Mouse (Mus musculus) megakaryocyte-erythroid progenitor cell, adult 5-6 weeks (primary cell): ENCODE data around the gene Serpinf2. TPM values are rescaled to one million over a fixed set of nuclear protein-coding genes. Genes with fewer than 3 reads are reported as not detected.
A peak's percentile ranks its signal among the peaks of the same experiment; 100 is the strongest.
"Not testable (repeated sequence)": the region's sequence is repeated elsewhere in the genome, so short reads cannot be mapped to it uniquely, and the experiment has no call there.

ENCODE experiments used
- ATAC-seq: replicated peaks from 2 replicates; pipeline ENCODE4 v1.8.0; 2016; ENCODE audit warnings: mild to moderate bottlenecking, inconsistent platforms; ENCODE audit not compliant: severe bottlenecking, poor library complexity, low FRiP score, low TSS enrichment
- total RNA-seq, 2 experiments: library from RNA; stranded (forward) in 1 of 2; stranded (reverse) in 1 of 2; fragments of 200-1000, 215-1000 nt in 1 of 2; fragments of >200 nt in 1 of 2; fragmentation: Nextera tagmentation in 1 of 2; gene quantifications; 2 replicates each; pipeline ENCODE4 v1.2.3; 2014 to 2017

Serpinf2 gene
- total RNA-seq, 2 experiments from 2014 or later: not detected

DNA sequence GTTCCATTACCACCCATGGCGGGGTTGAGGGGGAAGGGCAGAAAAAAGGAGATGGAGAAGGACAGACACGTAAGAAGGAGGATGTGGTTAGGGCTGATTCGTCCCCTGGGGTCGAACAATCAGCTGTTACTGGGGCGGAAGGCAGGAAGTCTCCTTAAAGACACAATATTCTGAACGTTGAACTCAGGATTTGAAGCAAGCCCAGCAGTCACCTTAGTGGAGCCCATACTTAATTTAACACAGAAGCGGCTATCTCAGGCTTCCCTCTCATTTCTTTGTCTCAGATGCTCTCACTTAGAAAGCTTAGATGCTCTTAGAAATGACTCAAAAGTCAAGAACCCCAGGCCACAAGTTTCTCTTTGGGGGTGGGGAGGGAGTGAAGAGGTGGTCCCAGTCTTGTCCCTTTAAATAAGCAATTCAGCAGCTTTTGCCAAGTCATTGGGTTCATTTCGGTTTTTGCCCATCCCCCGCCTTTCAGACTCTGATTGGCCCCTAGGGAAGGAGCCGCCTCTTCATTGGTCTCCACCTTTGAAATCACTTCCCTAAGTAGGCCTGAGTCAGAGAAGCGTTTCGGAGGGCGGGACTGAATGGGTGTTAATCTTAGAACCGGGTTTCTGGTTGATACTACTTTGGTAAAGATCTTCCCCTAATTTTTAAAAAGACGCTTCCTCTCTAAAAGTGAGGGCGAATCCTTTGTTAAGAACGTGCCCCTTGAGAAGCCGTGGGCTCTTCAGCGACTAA is 20.9 kb upstream of the Serpinf2 start:
- ATAC-seq: peak; percentile 58

DNA sequence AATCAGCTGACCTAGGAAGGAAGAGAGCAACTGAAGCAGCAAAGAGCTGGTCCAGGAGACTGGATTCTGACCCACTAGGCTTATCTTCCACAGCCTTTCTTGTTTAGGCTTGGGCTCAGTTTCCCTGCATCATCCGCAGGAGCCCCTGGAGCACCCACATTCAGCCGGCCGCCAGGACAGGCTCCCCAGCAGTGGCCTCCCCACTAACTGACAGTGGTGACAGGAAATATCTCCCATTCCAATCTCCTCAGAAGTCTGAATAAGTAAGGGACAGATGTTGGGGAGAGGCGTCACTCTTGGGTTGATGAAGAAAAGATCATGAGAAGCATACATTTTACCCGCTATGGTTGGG is 20.3 kb upstream of the Serpinf2 start:
- no peak for ATAC-seq

DNA sequence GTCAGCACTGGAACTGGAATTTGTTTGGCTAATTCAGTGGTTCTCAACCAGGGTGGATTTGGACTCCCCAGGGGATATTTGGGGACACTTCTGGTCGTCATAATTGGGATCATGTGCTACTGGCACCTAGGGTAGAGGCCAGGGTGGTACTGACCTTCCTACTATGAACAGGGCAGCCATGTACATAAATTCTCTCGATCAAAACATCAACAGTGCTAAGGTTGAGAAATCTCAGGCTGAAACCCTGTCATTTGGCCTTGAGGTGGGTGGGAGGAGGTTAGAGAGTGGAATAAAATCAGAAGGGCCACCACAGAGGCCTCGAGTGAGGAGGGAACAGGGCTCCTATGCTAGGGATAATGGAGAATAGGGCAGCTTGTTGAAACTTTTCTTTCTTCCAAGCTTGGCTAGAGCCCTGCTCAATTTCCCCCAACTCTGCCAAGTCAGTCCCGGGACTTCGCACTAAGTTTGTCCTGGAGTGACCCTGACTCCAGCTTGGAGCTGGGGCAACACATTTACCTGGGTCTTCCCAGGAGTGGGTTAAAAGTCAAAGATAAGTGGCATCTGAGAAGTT is 19.8 kb upstream of the Serpinf2 start:
- ATAC-seq: no peak

DNA sequence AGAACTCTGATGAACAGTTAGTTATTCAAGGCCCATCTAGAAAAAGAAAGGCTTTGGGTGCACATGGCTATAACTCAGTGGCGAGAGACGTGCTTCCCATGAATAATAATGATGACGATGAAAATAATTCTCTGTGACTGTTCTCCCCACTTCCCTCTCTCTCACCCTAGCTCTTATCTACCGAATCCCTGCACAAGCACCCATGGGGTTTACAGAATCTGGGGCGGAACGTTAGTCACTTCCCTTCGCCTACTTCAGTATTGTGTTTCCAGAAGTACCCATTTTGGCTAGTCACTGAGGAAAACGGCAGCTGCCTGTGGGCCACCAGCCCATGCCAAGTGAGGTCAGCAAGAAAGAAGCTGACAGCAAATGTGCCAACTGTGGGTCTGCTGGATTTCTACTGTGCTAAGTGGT is 19.2 kb upstream of the Serpinf2 start:
- ATAC-seq: no peak

DNA sequence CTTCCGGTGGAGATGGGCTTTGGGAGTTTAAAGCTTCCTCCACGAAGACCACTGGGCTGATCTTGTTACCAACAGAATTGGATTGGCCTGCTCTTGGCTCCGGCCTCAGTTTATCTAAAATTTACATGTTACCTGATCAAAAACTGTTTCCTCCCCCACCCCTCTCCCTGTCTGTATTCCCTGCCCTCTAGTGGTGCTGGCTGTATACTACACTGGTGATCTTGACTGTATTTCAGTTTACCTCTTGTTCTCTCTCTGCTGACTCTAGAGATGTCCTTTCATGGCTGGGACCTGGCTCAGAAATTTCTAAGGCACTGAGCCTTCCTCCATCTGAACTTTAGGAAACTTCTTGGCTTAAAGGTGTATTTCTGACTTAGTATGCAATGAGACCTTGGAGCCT is 18.8 kb upstream of the Serpinf2 start:
- ATAC-seq: no peak

DNA sequence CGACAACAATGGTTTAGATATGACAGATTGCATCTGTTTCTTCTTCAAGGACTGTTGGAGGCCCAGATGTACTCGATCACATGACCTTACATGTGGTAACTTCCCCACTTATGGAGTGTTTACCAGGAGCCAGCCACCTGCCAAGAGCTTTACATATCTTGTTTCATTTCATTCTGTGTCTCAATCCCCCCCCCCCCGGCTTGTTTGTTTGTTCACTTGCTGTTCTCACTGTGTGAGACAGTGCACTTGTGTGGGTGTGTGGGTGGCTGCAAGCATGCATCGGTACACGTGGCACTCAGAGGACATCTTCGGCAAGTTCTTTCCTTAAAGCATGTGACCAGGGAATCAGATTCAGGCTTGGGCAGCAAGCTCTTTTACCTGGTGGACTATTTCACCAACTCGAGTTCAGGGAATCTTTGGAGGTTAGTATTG is 17.1 kb upstream of the Serpinf2 start:
- ATAC-seq: no peak

DNA sequence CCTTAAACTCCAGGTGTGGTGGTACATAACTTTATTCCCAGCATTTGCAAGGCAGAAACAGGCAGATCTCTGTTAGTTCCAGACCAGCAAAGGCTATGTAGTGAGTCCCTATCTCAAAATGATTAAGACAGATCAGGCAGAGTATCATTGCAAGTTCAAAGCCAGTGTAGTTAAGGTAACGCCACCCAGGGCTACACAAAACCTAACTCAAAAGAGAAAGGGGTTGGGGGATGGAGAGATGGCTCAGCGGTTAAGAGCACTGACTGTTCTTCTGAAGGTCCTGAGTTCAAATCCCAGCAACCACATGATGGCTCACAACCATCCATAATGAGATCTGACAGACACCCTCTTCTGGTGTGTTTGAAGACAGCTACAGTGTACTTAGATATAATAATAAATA is 16.6 kb upstream of the Serpinf2 start:
- not testable (repeated sequence) for ATAC-seq

DNA sequence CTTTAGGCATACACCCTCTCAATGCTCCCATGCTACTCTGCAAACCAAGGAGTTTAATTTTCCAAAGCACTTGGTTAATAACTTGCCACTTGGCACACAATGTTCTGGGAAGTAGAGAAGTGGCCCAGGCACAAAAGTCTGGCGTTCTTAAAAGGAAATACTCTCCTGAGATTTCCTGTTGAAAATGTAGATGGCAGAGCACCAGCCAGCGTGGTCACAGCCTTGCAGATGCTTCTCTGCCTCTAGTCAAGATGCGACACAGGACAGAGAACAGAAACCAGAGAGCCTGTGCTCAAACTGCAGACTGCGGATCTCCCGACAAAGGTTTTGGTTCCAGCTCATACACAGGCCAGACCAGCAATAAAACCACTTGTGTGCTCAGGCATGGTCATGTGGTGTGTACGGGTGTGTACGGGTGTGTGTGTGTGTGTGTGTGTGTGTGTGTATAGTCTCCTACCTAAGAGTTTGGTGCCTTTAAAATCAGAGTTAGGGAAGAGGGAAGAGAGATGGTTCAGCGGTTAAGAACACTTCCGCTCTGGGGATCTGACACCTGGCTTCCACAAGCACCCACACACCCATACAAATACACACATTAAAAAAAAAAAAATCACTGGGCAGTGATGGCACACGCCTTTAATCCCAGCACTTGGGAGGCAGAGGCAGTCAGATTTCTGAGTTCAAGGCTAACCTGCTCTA is 15.8 kb upstream of the Serpinf2 start:
- ATAC-seq: no peak

DNA sequence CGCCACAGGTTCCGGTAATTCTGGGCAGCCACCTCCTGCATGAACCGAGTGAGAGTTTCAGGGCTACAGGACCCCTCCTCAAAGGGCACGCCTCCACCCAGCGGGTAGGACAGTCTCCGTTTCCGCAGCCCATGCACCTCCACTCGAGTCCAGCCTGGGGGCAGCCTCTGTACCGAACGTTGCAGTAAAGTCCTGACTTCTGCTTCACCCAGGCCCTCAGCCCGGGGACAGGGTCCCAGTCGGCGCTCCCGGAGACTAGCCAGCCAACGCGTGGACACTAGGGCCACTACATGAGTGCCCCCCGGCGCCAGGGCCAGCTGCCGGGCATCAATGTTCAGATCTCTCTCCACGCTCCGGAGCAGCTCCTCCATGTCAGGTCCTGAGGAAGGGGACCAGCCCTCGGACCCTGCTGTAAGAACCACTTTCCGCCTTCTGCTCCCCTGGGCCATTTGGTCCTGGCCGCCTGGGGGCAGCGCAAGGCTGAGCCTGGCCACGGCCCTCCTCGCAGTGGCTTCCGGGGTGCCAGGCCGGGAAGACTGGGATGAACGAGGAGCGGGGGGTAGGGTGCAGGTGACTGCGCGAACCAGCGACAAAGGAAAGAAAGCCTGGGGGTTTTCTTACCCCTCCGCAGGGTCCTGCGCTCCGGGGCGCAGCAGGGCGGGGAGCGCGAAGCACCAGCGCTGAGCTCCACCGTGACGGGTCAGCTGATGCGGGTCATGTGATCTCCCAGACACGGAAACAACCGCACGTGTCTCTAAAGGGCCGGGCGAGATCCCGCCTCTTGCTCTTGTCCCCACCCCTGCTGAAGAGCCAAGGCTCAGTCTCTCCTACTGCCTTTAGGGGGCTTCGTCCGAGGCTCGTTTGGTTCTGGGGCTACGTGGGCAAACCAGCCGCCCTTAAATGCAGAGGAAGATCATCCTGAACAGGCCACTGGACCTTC is 14.9 kb upstream of the Serpinf2 start, which contains the start of gene Wdr81:
Gene Wdr81, minus strand, starts transcription at position 727 of the 940 bp plus-strand sequence.
- peak; percentile 82 for ATAC-seq

DNA sequence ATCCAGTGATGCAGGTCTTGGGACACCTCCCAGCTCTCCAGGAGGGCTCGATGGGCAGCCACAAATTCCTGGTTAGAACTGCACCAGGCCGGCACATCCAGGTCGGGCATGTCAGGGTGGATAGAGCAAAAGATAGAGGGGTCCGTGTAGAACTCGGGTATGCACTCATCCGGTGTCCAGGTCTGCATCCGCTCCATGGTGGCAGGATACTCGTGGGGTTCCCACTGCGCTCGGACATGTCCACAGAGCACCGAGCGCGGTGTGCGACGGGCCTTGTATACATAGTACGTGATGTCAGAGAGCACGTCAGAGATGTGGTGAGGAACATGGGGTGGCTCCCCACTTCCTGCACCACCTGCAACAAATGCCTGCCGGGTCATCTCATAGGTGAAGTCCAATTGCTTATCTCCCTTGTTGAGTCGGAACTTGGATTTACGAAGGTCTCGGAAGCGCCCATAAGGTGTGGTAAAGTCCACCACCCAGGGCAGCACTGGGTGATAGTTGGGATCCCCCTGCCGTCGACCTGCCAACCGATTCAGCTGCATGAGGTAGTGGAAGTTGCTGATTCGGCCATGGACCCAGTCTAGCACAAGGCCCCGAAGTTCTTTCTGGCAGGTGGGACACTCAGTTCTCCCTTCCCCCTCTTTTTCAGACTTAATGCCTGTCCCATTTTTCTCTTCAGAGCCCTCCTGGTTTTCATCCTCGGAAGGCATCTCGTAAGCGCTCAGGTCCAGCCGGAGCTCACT is 13.6 kb upstream of the Serpinf2 start:
- ATAC-seq: no peak

DNA sequence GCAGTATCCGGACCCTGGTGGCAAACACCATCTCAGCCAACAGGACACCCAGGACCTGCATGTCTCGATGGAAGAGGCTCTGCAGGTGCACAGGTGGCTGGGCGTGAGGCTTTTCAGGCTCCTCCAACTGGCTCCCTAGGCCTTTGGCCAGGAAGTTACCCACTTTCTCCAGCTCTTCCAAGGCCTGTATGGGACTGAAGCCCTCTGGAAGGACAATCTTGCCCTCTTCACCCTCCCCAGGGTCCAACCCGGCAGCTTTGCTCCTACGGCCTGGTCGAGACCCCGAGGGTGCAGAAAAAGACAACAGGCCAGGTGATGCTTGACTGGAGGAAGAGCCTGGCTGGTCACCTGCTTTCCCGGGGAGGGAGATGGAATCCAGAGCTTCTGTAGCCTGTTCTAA is 12.7 kb upstream of the Serpinf2 start:
- no peak for ATAC-seq

DNA sequence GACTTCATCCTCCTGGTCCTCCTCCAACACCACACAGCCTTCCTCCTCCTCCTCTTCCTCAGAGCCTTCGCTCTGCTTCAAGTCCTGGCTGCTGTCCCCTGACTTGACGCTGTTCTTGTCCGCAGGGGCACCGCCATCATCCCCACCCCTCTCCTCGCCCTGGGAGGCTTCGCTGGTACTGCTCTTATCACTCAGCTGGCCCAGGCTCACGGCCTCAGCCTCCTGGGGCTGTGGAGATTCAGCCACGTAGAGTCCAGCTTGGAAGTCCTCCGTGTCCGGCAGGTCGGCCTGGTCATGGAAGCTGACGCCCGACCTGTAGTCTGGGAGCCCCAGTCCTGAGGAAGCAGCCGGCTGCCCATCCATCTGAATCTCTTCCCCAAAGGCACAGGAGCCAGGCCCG is 11.5 kb upstream of the Serpinf2 start:
- ATAC-seq: peak; percentile 11; the same call in 1 of the 2 replicates

DNA sequence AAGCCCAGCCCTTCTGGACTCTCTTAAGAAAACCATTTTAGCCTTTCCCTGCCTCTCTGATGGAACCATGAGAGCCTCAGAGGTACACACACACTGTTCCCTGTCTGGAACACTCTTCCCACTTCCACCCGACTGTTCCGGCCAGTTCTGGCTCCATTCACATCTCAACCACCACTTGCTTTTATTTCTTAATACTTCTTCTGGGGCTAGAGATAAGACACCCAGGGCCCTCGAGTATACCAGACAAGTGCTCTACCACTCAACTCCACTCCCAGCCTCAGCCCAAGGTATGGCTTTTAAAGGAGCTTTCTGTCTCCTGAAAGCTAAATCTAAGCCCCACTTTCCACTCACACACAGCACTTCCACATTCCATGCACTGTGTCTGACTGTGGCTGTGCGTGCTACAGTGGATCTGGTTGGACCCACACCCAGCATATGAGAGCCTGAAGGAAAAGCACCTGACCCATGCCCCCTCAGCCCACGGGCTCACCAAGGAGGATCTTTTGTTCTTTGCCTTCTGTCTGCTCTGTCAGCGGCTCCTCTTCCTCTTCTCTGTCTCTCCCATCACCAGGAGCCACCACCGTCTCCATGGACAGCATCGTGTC is 11.0 kb upstream of the Serpinf2 start:
- peak; percentile 60 for ATAC-seq

DNA sequence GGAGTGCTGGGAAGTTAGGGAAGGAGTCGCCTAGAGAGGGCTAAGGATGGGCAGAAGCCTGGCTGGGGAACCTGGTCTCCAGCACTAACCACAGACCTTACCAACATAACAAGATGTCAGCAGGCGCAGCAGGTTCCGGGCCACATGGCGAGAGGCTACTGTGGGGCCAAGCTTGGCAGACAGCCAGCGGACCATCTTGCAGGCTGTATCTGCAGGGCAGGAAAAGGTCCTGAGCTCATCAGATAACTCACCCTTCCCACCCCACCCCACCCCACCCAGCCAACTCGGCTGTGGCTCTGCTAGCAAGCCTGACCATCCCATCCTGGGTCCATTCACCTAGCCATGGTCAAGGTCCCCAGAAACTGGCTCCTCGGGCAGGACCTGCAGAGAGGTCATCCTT is 10.3 kb upstream of the Serpinf2 start:
- no peak for ATAC-seq

DNA sequence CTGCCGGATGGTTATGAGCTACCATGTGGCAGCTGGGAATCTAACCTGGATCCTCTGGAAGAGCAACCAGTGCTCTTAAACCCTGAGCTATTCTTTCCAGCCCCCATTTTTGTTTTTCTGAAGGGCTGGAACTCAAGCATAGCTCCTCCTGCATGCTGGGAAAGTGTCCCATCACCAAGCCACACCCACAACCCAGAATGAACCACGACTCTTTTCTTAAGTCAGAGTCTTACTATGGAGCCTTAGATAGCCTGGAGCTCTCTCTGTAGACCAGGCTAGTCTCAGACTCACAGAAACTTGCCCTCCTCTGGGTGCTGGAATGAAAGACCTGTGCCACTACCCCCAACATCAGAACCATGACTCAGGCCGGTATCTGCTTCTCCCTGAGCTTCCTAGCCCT is 9.2 kb upstream of the Serpinf2 start:
- ATAC-seq: no peak

DNA sequence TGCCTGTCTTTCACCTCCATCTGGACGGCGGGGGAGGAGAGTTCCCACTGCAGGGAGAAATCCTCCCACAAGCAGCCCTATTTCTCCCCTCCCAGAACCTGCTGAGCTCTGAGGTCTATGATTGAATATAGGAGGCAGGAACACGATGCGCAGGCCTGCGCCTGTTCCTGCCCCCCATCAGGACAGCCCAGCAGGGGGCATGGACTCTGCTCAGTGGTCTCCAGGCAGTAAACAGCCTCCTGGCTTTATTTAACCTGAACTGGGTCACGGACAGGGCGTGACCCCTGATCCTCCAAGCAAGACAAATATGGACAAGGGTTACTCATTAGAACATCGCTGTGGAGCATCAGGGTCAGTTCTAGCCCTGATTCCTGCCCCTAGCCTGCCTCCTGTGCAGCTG is 4.3 kb upstream of the Serpinf2 start:
- no peak for ATAC-seq

DNA sequence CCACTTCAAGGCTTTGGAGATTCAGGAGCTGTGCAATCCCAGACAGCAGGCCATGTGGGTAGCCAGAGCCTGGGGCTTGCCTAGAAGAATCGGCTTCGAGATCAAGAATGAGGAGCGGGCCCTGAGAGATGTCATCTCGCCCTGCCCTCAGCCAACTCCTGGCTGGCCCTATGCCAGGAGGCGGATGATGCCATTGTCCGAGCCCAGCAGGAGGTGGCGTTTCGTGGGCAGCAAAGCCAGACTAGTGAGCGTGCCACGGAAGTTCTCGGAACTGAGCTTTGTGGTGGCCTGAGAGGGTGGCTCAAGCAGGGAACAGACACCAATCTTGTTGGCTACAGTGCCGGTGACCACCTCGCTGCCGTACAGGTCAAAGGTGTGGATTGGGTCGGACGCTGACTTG is 2.2 kb upstream of the Serpinf2 start:
- ATAC-seq: no peak

DNA sequence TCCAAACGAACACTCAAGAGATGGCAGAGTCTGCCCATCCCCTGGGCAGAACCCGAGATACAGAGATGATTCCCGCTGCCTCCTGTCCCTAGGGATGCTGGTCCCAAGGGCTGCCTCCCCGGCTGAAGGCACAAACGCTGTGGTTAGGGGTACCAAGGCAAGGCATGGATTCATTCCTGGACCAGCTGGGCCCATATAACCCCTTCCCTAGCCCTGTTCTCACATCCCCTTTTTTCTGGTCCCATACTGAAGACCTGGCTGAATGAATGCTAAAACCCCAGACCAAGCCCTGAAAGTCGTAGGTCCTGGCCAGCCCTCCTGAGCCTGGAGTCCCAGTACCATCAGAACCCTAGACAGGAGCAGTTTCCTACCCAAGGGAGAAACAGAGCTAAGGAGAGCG is 1.6 kb upstream of the Serpinf2 start:
- no peak for ATAC-seq

DNA sequence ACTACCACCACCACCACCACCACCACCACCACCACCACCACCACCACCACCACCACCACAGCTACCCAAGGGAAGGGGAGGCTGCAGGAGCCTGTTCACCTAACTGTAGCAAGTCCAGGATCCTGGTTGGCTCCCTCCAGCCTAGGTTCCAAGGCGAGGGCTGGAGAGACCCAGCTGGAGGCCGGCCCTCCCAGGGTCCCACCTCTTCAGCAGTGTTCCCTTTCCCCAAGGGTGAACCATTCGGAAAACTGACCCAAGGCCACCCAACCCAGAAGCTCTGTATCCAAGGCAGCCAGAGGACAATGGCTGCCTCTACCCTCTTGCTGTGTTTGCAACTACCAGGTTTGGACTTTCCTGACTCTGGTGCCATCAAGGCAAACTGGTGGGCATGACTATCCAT is 560 bp upstream of the Serpinf2 start:
- no peak for ATAC-seq
